Mouse (Mus musculus) hindbrain, embryonic 16.5 days (tissue): ENCODE results near the gene Sorcs2. TPM values are rescaled to one million over a fixed set of nuclear protein-coding genes. Genes with fewer than 3 reads are reported as not detected.
"Not testable (repeated sequence)": the region's sequence is repeated elsewhere in the genome, so short reads cannot be mapped to it uniquely, and the experiment has no call there.

Experiments used
- ATAC-seq: fragments of 200-750 bp; cut with Nextera tagmentation; 2 replicates; pipeline ENCODE4 v1.8.0; 2017; ENCODE audit warnings: moderate TSS enrichment, moderate library complexity
- H3K27ac ChIP-seq: fragments of 300-500 bp; sonication (generic); 2 replicates; pipeline ENCODE4 v1.5.1; 2014; ENCODE audit warnings: low read depth, mild to moderate bottlenecking, control low read depth, low read length, moderate library complexity
- H3K27me3 ChIP-seq: fragments of 300-500 bp; sonication (generic); replicated peaks from 2 replicates; pipeline ENCODE4 v1.6.1; 2014; ENCODE audit warnings: low read length; ENCODE audit not compliant: control insufficient read depth, insufficient read depth
- H3K36me3 ChIP-seq: fragments of 300-500 bp; sonication (generic); 2 replicates; pipeline ENCODE4 v1.6.1; 2014; ENCODE audit warnings: mild to moderate bottlenecking, low read length, moderate library complexity, mixed read lengths; ENCODE audit not compliant: control insufficient read depth, insufficient read depth
- H3K4me1 ChIP-seq: fragments of 300-500 bp; sonication (generic); 2 replicates; pipeline ENCODE4 v1.6.1; 2014; ENCODE audit warnings: low read depth, low read length; ENCODE audit not compliant: control insufficient read depth, insufficient read depth
- H3K4me2 ChIP-seq: fragments of 300-500 bp; sonication (generic); 2 replicates; pipeline ENCODE4 v1.6.1; 2014; ENCODE audit warnings: mild to moderate bottlenecking, low read length, control low read depth, moderate library complexity
- H3K4me3 ChIP-seq: fragments of 300-500 bp; sonication (generic); 2 replicates; pipeline ENCODE4 v1.5.1; 2014; ENCODE audit warnings: mild to moderate bottlenecking, low read length, control low read depth, moderate library complexity
- H3K9ac ChIP-seq: fragments of 300-500 bp; sonication (generic); 2 replicates; pipeline ENCODE4 v1.6.1; 2014; ENCODE audit warnings: low read depth, mild to moderate bottlenecking, control low read depth, low read length, moderate library complexity
- H3K9me3 ChIP-seq: fragments of 300-500 bp; sonication (generic); 2 replicates; pipeline ENCODE4 v1.6.1; 2014; ENCODE audit warnings: mild to moderate bottlenecking, low read length, moderate library complexity; ENCODE audit not compliant: control insufficient read depth
- WGBS: fragments of 180-500 bp; shearing (Covaris S2); extraction: QIAGEN DNeasy Blood & Tissue Kit; methylation state at CpG from one replicate; pipeline ENCODE4 v1.1.7; 2014; 5-methylcytosine and 5-hydroxymethylcytosine counted together
- polyA plus RNA-seq: library from polyadenylated mRNA; unstranded; fragments of >200 nt; fragmentation: Nextera tagmentation; extraction: Ambion mirVana; gene quantifications from 2 replicates; pipeline ENCODE4 v1.2.1, GENCODE M21; 2015

Gene Sorcs2
- polyA plus RNA-seq, 1 experiment from 2014 or later: 11.8 TPM

GRCm38 (mm10) chr5:36254642-36255516 lies 143.1 kb downstream of the Sorcs2 start:
- no peaks in the 10 kb centered on the region for H3K36me3 ChIP-seq
- ATAC-seq: no peak
- H3K9ac ChIP-seq: no peak overlapping the region
- H3K4me3 ChIP-seq: no peak overlapping the region
- no peak overlapping the region for H3K27ac ChIP-seq
- 54% methylated on average over 18 of the region's 18 CpGs for WGBS
- H3K4me1 ChIP-seq: peaks cover 22% of the 10 kb centered on the region
- no peak overlapping the region for H3K4me2 ChIP-seq
- H3K27me3 ChIP-seq: no peaks in the 10 kb centered on the region
- H3K9me3 ChIP-seq: no peaks in the 10 kb centered on the region

- H3K4me2 ChIP-seq: no peak overlapping the region
- H3K4me1 ChIP-seq: peaks cover 7% of the 10 kb centered on the region
- no peak overlapping the region for H3K9ac ChIP-seq
- no peak overlapping the region for H3K4me3 ChIP-seq
- H3K36me3 ChIP-seq: no peaks in the 10 kb centered on the region
- no peaks in the 10 kb centered on the region for H3K27me3 ChIP-seq
- 86% methylated on average over 17 of the region's 17 CpGs for WGBS
- H3K27ac ChIP-seq: no peak overlapping the region
- no peak for ATAC-seq
- H3K9me3 ChIP-seq: no peaks in the 10 kb centered on the region
Measured at GRCm38 (mm10) chr5:36252746-36253504, 145.0 kb downstream of the Sorcs2 start.

- no peaks in the 10 kb centered on the region for H3K27me3 ChIP-seq
- no peak overlapping the region for H3K27ac ChIP-seq
- H3K9me3 ChIP-seq: no peaks in the 10 kb centered on the region
- ATAC-seq: no peak
- 93% methylated on average over 3 of the region's 3 CpGs for WGBS
- H3K4me2 ChIP-seq: no peak overlapping the region
- no peaks in the 10 kb centered on the region for H3K36me3 ChIP-seq
- H3K4me3 ChIP-seq: no peak overlapping the region
- no peak overlapping the region for H3K9ac ChIP-seq
- H3K4me1 ChIP-seq: peaks cover 4% of the 10 kb centered on the region; the same call in 1 of the 2 replicates
Measured at GRCm38 (mm10) chr5:36248022-36248421, 149.9 kb downstream of the Sorcs2 start.

- not testable (repeated sequence) for H3K4me3 ChIP-seq, H3K4me2 ChIP-seq, H3K36me3 ChIP-seq, H3K27ac ChIP-seq, H3K9ac ChIP-seq, H3K9me3 ChIP-seq, H3K4me1 ChIP-seq, H3K27me3 ChIP-seq, ATAC-seq
- WGBS: 96% methylated on average over 7 of the region's 10 CpGs
Measured at GRCm38 (mm10) chr5:36237526-36237925, 160.4 kb downstream of the Sorcs2 start.

- WGBS: 51% methylated on average over 9 of the region's 9 CpGs
- ATAC-seq: peak; percentile 41; the same call in 1 of the 2 replicates
- Histone ChIP-seq H3K36me3 (no peaks in the 10 kb centered on the region), H3K27me3 (no peaks in the 10 kb centered on the region), H3K9me3 (no peaks in the 10 kb centered on the region), H3K4me2 (no peak overlapping the region), H3K4me1 (peaks cover 19% of the 10 kb centered on the region), H3K27ac (no peak overlapping the region), H3K4me3 (no peak overlapping the region), H3K9ac (no peak overlapping the region; the same call in 1 of the 2 replicates)
Measured at GRCm38 (mm10) chr5:36230301-36230780, 167.6 kb downstream of the Sorcs2 start.

GRCm38 (mm10) chr5:36228405-36229370 lies 169.3 kb downstream of the Sorcs2 start:
- 34% methylated on average over 23 of the region's 23 CpGs for WGBS
- ATAC-seq: peak; percentile 53
- Histone ChIP-seq H3K4me3 (no peak overlapping the region), H3K4me2 (peak overlapping the region; percentile 23; the same call in 1 of the 2 replicates), H3K4me1 (peaks cover 19% of the 10 kb centered on the region), H3K9ac (peak overlapping the region; percentile 31; the same call in 1 of the 2 replicates), H3K36me3 (no peaks in the 10 kb centered on the region), H3K27me3 (no peaks in the 10 kb centered on the region), H3K9me3 (no peaks in the 10 kb centered on the region), H3K27ac (0 out of 2 replicates have a peak overlapping the region, but pooled peaks have one; percentile 42)

- no peaks in the 10 kb centered on the region for H3K9me3 ChIP-seq
- ATAC-seq: no peak
- H3K4me2 ChIP-seq: no peak overlapping the region
- no peaks in the 10 kb centered on the region for H3K36me3 ChIP-seq
- 66% methylated on average over 11 of the region's 11 CpGs for WGBS
- peaks cover 20% of the 10 kb centered on the region for H3K4me1 ChIP-seq
- H3K4me3 ChIP-seq: no peak overlapping the region
- 0 out of 2 replicates have a peak overlapping the region, but pooled peaks have one; percentile 30 for H3K27ac ChIP-seq
- H3K27me3 ChIP-seq: no peaks in the 10 kb centered on the region
- H3K9ac ChIP-seq: no peak overlapping the region
Measured at GRCm38 (mm10) chr5:36226296-36226695, 171.6 kb downstream of the Sorcs2 start.

GRCm38 (mm10) chr5:36225855-36226254 lies 172.1 kb downstream of the Sorcs2 start:
- H3K9me3 ChIP-seq: no peaks in the 10 kb centered on the region
- H3K9ac ChIP-seq: no peak overlapping the region
- H3K4me2 ChIP-seq: no peak overlapping the region
- peaks cover 24% of the 10 kb centered on the region for H3K4me1 ChIP-seq
- H3K36me3 ChIP-seq: no peaks in the 10 kb centered on the region
- H3K27ac ChIP-seq: no peak overlapping the region
- 56% methylated on average over 7 of the region's 7 CpGs for WGBS
- H3K4me3 ChIP-seq: no peak overlapping the region
- H3K27me3 ChIP-seq: no peaks in the 10 kb centered on the region
- ATAC-seq: no peak
